Mouse (Mus musculus) cortical plate, adult 2 months (tissue): Measurements from ENCODE around the gene Rhoh.

Experiments
- CTCF ChIP-seq: fragments of 200-500 bp; IDR thresholded peaks from 2 replicates; pipeline ENCODE4 v1.5.1; 2011; ENCODE audit warnings: mild to moderate bottlenecking, control low read depth, low read length; ENCODE audit not compliant: insufficient read depth; ENCODE audit errors: extremely low read depth
- POLR2A ChIP-seq: fragments of 200-500 bp; IDR thresholded peaks from 2 replicates; pipeline ENCODE4 v1.6.1; 2011; ENCODE audit warnings: mild to moderate bottlenecking, low read length, control low read depth; ENCODE audit not compliant: insufficient read depth; ENCODE audit errors: extremely low read depth

- TF ChIP-seq POLR2A (no peak), CTCF (no peak)
Measured at GRCm38 (mm10) chr5:65920701-65921426, 59.9 kb downstream of the Rhoh start.
